Mouse (Mus musculus): Measurements from ENCODE around the gene Gm8369. TPM values are rescaled to one million over a fixed set of nuclear protein-coding genes. Genes with fewer than 3 reads are reported as not detected.
"Not testable (repeated sequence)": the region's sequence is repeated elsewhere in the genome, so short reads cannot be mapped to it uniquely, and the experiment has no call there.

The Gm8369 gene
- polyA plus RNA-seq, 1 experiment from 2014 or later, result 0.22 TPM

- H3K27ac ChIP-seq, result no peak overlapping the region
- WGBS, result 77% methylated on average over 3 of the region's 3 CpGs
- no peak overlapping the region for H3K4me2 ChIP-seq
- H3K27me3 ChIP-seq, result no peaks in the 10 kb centered on the region
- H3K9me3 ChIP-seq, result no peaks in the 10 kb centered on the region
- H3K36me3 ChIP-seq, result no peaks in the 10 kb centered on the region
- H3K9ac ChIP-seq, result no peak overlapping the region
- ATAC-seq (ENCODE audit: borderline replicate concordance, extremely low read depth, low FRiP score, low TSS enrichment), result no peak
- H3K4me1 ChIP-seq, result no peaks in the 10 kb centered on the region
- no peak overlapping the region for H3K4me3 ChIP-seq
Observed at GRCm38 (mm10) chr19:11485266-11485665, 472 bp upstream of the Gm8369 start.

- Histone ChIP-seq H3K9me3 (no peaks in the 10 kb centered on the region), H3K4me2 (no peak overlapping the region), H3K27ac (no peak overlapping the region), H3K27me3 (no peaks in the 10 kb centered on the region), H3K4me1 (no peaks in the 10 kb centered on the region), H3K4me3 (no peak overlapping the region), H3K9ac (no peak overlapping the region), H3K36me3 (no peaks in the 10 kb centered on the region)
- no peak for ATAC-seq (ENCODE audit: borderline replicate concordance, extremely low read depth, low FRiP score, low TSS enrichment)
- 72% methylated on average over 1 of the region's 1 CpGs for WGBS
Observed at GRCm38 (mm10) chr19:11486599-11486998, 861 bp downstream of the Gm8369 start.

GRCm38 (mm10) chr19:11491406-11492189 lies 5.9 kb downstream of the Gm8369 start:
- no peaks in the 10 kb centered on the region for H3K36me3 ChIP-seq
- no peak overlapping the region for H3K4me2 ChIP-seq
- H3K4me1 ChIP-seq, result no peaks in the 10 kb centered on the region
- H3K9ac ChIP-seq, result no peak overlapping the region
- no peaks in the 10 kb centered on the region for H3K9me3 ChIP-seq
- no peak overlapping the region for H3K27ac ChIP-seq
- WGBS, result 54% methylated on average over 4 of the region's 4 CpGs
- ATAC-seq (ENCODE audit: borderline replicate concordance, extremely low read depth, low FRiP score, low TSS enrichment), result no peak
- H3K4me3 ChIP-seq, result no peak overlapping the region
- H3K27me3 ChIP-seq, result no peaks in the 10 kb centered on the region

- WGBS, result 75% methylated on average over 1 of the region's 1 CpGs
- no peaks in the 10 kb centered on the region for H3K4me1 ChIP-seq
- ATAC-seq (ENCODE audit: borderline replicate concordance, extremely low read depth, low FRiP score, low TSS enrichment), result no peak
- no peak overlapping the region for H3K27ac ChIP-seq
- H3K4me2 ChIP-seq, result no peak overlapping the region
- H3K27me3 ChIP-seq, result no peaks in the 10 kb centered on the region
- H3K9me3 ChIP-seq, result no peaks in the 10 kb centered on the region
- no peaks in the 10 kb centered on the region for H3K36me3 ChIP-seq
- H3K4me3 ChIP-seq, result no peak overlapping the region
- no peak overlapping the region for H3K9ac ChIP-seq
Observed at GRCm38 (mm10) chr19:11492671-11493070, 6.9 kb downstream of the Gm8369 start.

- 67% methylated on average over 3 of the region's 3 CpGs for WGBS
- Histone ChIP-seq H3K27ac (no peak overlapping the region), H3K9me3 (no peaks in the 10 kb centered on the region), H3K4me2 (no peak overlapping the region), H3K9ac (no peak overlapping the region), H3K4me1 (no peaks in the 10 kb centered on the region), H3K27me3 (no peaks in the 10 kb centered on the region), H3K36me3 (no peaks in the 10 kb centered on the region), H3K4me3 (no peak overlapping the region)
- no peak for ATAC-seq (ENCODE audit: borderline replicate concordance, extremely low read depth, low FRiP score, low TSS enrichment)
Observed at GRCm38 (mm10) chr19:11494519-11494918, 8.8 kb downstream of the Gm8369 start.

GRCm38 (mm10) chr19:11496361-11496760 lies 10.6 kb downstream of the Gm8369 start:
- no peaks in the 10 kb centered on the region for H3K36me3 ChIP-seq
- ATAC-seq (ENCODE audit: borderline replicate concordance, extremely low read depth, low FRiP score, low TSS enrichment), result no peak
- no peaks in the 10 kb centered on the region for H3K27me3 ChIP-seq
- no peak overlapping the region for H3K4me2 ChIP-seq
- no peak overlapping the region for H3K4me3 ChIP-seq
- H3K4me1 ChIP-seq, result no peaks in the 10 kb centered on the region
- H3K9me3 ChIP-seq, result no peaks in the 10 kb centered on the region
- WGBS, result 69% methylated on average over 6 of the region's 6 CpGs
- H3K27ac ChIP-seq, result no peak overlapping the region
- H3K9ac ChIP-seq, result no peak overlapping the region

- 75% methylated on average over 1 of the region's 1 CpGs for WGBS
- not testable (repeated sequence) for H3K36me3 ChIP-seq; H3K27ac ChIP-seq; H3K9ac ChIP-seq; H3K4me3 ChIP-seq; H3K4me2 ChIP-seq; H3K27me3 ChIP-seq; H3K4me1 ChIP-seq; ATAC-seq (ENCODE audit: borderline replicate concordance, extremely low read depth, low FRiP score, low TSS enrichment); H3K9me3 ChIP-seq
Observed at GRCm38 (mm10) chr19:11497300-11497699, 11.6 kb downstream of the Gm8369 start.

- no peak for ATAC-seq (ENCODE audit: borderline replicate concordance, extremely low read depth, low FRiP score, low TSS enrichment)
- H3K27ac ChIP-seq, result no peak overlapping the region
- H3K4me3 ChIP-seq, result no peak overlapping the region
- H3K9me3 ChIP-seq, result no peaks in the 10 kb centered on the region
- 81% methylated on average over 1 of the region's 1 CpGs for WGBS
- no peaks in the 10 kb centered on the region for H3K4me1 ChIP-seq
- H3K9ac ChIP-seq, result no peak overlapping the region
- no peak overlapping the region for H3K4me2 ChIP-seq
- H3K36me3 ChIP-seq, result no peaks in the 10 kb centered on the region
- no peaks in the 10 kb centered on the region for H3K27me3 ChIP-seq
Observed at GRCm38 (mm10) chr19:11500796-11501195, 15.1 kb downstream of the Gm8369 start.

- Histone ChIP-seq H3K9ac (no peak overlapping the region), H3K4me3 (no peak overlapping the region), H3K27ac (no peak overlapping the region), H3K4me1 (no peaks in the 10 kb centered on the region), H3K27me3 (no peaks in the 10 kb centered on the region), H3K4me2 (no peak overlapping the region), H3K9me3 (no peaks in the 10 kb centered on the region), H3K36me3 (no peaks in the 10 kb centered on the region)
- no peak for ATAC-seq (ENCODE audit: borderline replicate concordance, extremely low read depth, low FRiP score, low TSS enrichment)
- 80% methylated on average over 4 of the region's 4 CpGs for WGBS
Observed at GRCm38 (mm10) chr19:11501326-11501725, 15.6 kb downstream of the Gm8369 start.

GRCm38 (mm10) chr19:11504857-11505256 lies 19.1 kb downstream of the Gm8369 start:
- H3K36me3 ChIP-seq, result no peaks in the 10 kb centered on the region
- no peaks in the 10 kb centered on the region for H3K4me1 ChIP-seq
- 56% methylated on average over 1 of the region's 1 CpGs for WGBS
- H3K27ac ChIP-seq, result no peak overlapping the region
- no peak overlapping the region for H3K4me2 ChIP-seq
- no peak overlapping the region for H3K4me3 ChIP-seq
- H3K9ac ChIP-seq, result no peak overlapping the region
- H3K27me3 ChIP-seq, result no peaks in the 10 kb centered on the region
- no peaks in the 10 kb centered on the region for H3K9me3 ChIP-seq
- ATAC-seq (ENCODE audit: borderline replicate concordance, extremely low read depth, low FRiP score, low TSS enrichment), result no peak

GRCm38 (mm10) chr19:11513458-11513857 lies 27.7 kb downstream of the Gm8369 start:
- H3K4me1 ChIP-seq, result no peaks in the 10 kb centered on the region
- H3K27ac ChIP-seq, result no peak overlapping the region
- ATAC-seq (ENCODE audit: borderline replicate concordance, extremely low read depth, low FRiP score, low TSS enrichment), result no peak
- no peak overlapping the region for H3K4me2 ChIP-seq
- WGBS, result 46% methylated on average over 1 of the region's 1 CpGs
- no peaks in the 10 kb centered on the region for H3K27me3 ChIP-seq
- no peaks in the 10 kb centered on the region for H3K9me3 ChIP-seq
- H3K4me3 ChIP-seq, result no peak overlapping the region
- H3K9ac ChIP-seq, result no peak overlapping the region
- no peaks in the 10 kb centered on the region for H3K36me3 ChIP-seq

- no peak within 1 kb of the TSS for H3K4me2 ChIP-seq
- H3K27me3 ChIP-seq, result no peaks in the 10 kb centered on the region
- no peaks in the 10 kb centered on the region for H3K4me1 ChIP-seq
- H3K9ac ChIP-seq, result no peak within 1 kb of the TSS
- H3K36me3 ChIP-seq, result no peaks in the 10 kb centered on the region
- ATAC-seq (ENCODE audit: borderline replicate concordance, extremely low read depth, low FRiP score, low TSS enrichment), result no peak
- no peaks in the 10 kb centered on the region for H3K9me3 ChIP-seq
- H3K4me3 ChIP-seq, result no peak within 1 kb of the TSS
- H3K27ac ChIP-seq, result no peak within 1 kb of the TSS
Observed at GRCm38 (mm10) chr19:11516246-11516645, 30.5 kb downstream of the Gm8369 start, which contains the start of gene Ms4a6b. Gene Ms4a6b (plus strand): TSS chr19:11516512.

GRCm38 (mm10) chr19:11516845-11517244 lies 31.1 kb downstream of the Gm8369 start:
- Histone ChIP-seq H3K27me3 (no peaks in the 10 kb centered on the region), H3K36me3 (no peaks in the 10 kb centered on the region), H3K9ac (no peak overlapping the region), H3K9me3 (no peaks in the 10 kb centered on the region), H3K4me2 (no peak overlapping the region), H3K4me3 (no peak overlapping the region), H3K27ac (no peak overlapping the region), H3K4me1 (no peaks in the 10 kb centered on the region)
- WGBS, result 54% methylated on average over 4 of the region's 4 CpGs
- no peak for ATAC-seq (ENCODE audit: borderline replicate concordance, extremely low read depth, low FRiP score, low TSS enrichment)
